Mouse (Mus musculus): ENCODE data around the gene Mbnl1. TPM values are rescaled to one million over a fixed set of nuclear protein-coding genes. Genes with fewer than 3 reads are reported as not detected.

Mbnl1 gene
- polyA plus RNA-seq, 1 experiment from 2014 or later, result 46.9 TPM

- H3K4me3 ChIP-seq, result no peak overlapping the region
- no peak for ATAC-seq (ENCODE audit: low FRiP score)
- peaks cover 5% of the 10 kb centered on the region; the same call in 1 of the 2 replicates for H3K4me1 ChIP-seq
- no peak overlapping the region for H3K4me2 ChIP-seq (replicated peaks)
- no peaks in the 10 kb centered on the region for H3K27me3 ChIP-seq
- no peak overlapping the region for H3K9ac ChIP-seq
- no peaks in the 10 kb centered on the region for H3K9me3 ChIP-seq (replicated peaks)
- WGBS, result 90% methylated on average over 3 of the region's 3 CpGs
- no peak overlapping the region for H3K27ac ChIP-seq
- H3K36me3 ChIP-seq, result no peaks in the 10 kb centered on the region
Observed at GRCm38 (mm10) chr3:60538214-60538971, 65.8 kb downstream of the Mbnl1 start.

- H3K4me2 ChIP-seq (replicated peaks), result no peak overlapping the region
- H3K36me3 ChIP-seq, result no peaks in the 10 kb centered on the region
- no peak overlapping the region for H3K9ac ChIP-seq
- no peaks in the 10 kb centered on the region for H3K9me3 ChIP-seq (replicated peaks)
- no peak overlapping the region for H3K27ac ChIP-seq
- H3K27me3 ChIP-seq, result no peaks in the 10 kb centered on the region
- H3K4me3 ChIP-seq, result no peak overlapping the region
- WGBS, result 88% methylated on average over 4 of the region's 4 CpGs
- H3K4me1 ChIP-seq, result no peaks in the 10 kb centered on the region
- ATAC-seq (ENCODE audit: low FRiP score), result no peak
Observed at GRCm38 (mm10) chr3:60541121-60541520, 68.5 kb downstream of the Mbnl1 start.

GRCm38 (mm10) chr3:60546196-60546595 lies 73.6 kb downstream of the Mbnl1 start:
- WGBS, result 79% methylated on average over 9 of the region's 9 CpGs
- no peak overlapping the region for H3K27ac ChIP-seq
- no peaks in the 10 kb centered on the region for H3K36me3 ChIP-seq
- no peak overlapping the region for H3K4me3 ChIP-seq
- H3K4me2 ChIP-seq (replicated peaks), result no peak overlapping the region
- no peak for ATAC-seq (ENCODE audit: low FRiP score)
- H3K27me3 ChIP-seq, result no peaks in the 10 kb centered on the region
- no peaks in the 10 kb centered on the region for H3K4me1 ChIP-seq
- H3K9me3 ChIP-seq (replicated peaks), result no peaks in the 10 kb centered on the region
- H3K9ac ChIP-seq, result no peak overlapping the region

- H3K9ac ChIP-seq, result no peak overlapping the region
- no peak overlapping the region for H3K27ac ChIP-seq
- H3K9me3 ChIP-seq (replicated peaks), result no peaks in the 10 kb centered on the region
- H3K27me3 ChIP-seq, result no peaks in the 10 kb centered on the region
- no peak for ATAC-seq (ENCODE audit: low FRiP score)
- 93% methylated on average over 4 of the region's 4 CpGs for WGBS
- no peaks in the 10 kb centered on the region for H3K36me3 ChIP-seq
- no peak overlapping the region for H3K4me2 ChIP-seq (replicated peaks)
- no peaks in the 10 kb centered on the region for H3K4me1 ChIP-seq
- H3K4me3 ChIP-seq, result no peak overlapping the region
Observed at GRCm38 (mm10) chr3:60546904-60547303, 74.3 kb downstream of the Mbnl1 start.

GRCm38 (mm10) chr3:60550492-60550891 lies 77.9 kb downstream of the Mbnl1 start:
- Histone ChIP-seq H3K36me3 (no peaks in the 10 kb centered on the region), H3K9ac (no peak overlapping the region), H3K27ac (no peak overlapping the region), H3K4me1 (no peaks in the 10 kb centered on the region), H3K27me3 (no peaks in the 10 kb centered on the region), H3K4me2 (replicated peaks) (no peak overlapping the region), H3K9me3 (replicated peaks) (no peaks in the 10 kb centered on the region), H3K4me3 (no peak overlapping the region)
- WGBS, result 54% methylated on average over 5 of the region's 5 CpGs
- no peak for ATAC-seq (ENCODE audit: low FRiP score)

GRCm38 (mm10) chr3:60551650-60552049 lies 79.0 kb downstream of the Mbnl1 start:
- Histone ChIP-seq H3K4me2 (replicated peaks) (no peak overlapping the region), H3K36me3 (no peaks in the 10 kb centered on the region), H3K4me3 (no peak overlapping the region), H3K9me3 (replicated peaks) (no peaks in the 10 kb centered on the region), H3K27ac (no peak overlapping the region), H3K4me1 (no peaks in the 10 kb centered on the region), H3K9ac (no peak overlapping the region), H3K27me3 (no peaks in the 10 kb centered on the region)
- WGBS, result 70% methylated on average over 3 of the region's 3 CpGs
- ATAC-seq (ENCODE audit: low FRiP score), result no peak

GRCm38 (mm10) chr3:60553011-60553410 lies 80.4 kb downstream of the Mbnl1 start:
- no peak overlapping the region for H3K27ac ChIP-seq
- H3K9me3 ChIP-seq (replicated peaks), result no peaks in the 10 kb centered on the region
- H3K36me3 ChIP-seq, result no peaks in the 10 kb centered on the region
- WGBS, result 81% methylated on average over 3 of the region's 3 CpGs
- H3K27me3 ChIP-seq, result no peaks in the 10 kb centered on the region
- H3K4me3 ChIP-seq, result no peak overlapping the region
- no peak overlapping the region for H3K4me2 ChIP-seq (replicated peaks)
- H3K4me1 ChIP-seq, result no peaks in the 10 kb centered on the region
- ATAC-seq (ENCODE audit: low FRiP score), result no peak
- no peak overlapping the region for H3K9ac ChIP-seq

- Histone ChIP-seq H3K36me3 (no peaks in the 10 kb centered on the region), H3K9ac (no peak overlapping the region), H3K27me3 (no peaks in the 10 kb centered on the region), H3K4me3 (no peak overlapping the region), H3K9me3 (replicated peaks) (no peaks in the 10 kb centered on the region), H3K4me1 (peaks cover 10% of the 10 kb centered on the region), H3K27ac (no peak overlapping the region), H3K4me2 (replicated peaks) (no peak overlapping the region)
- ATAC-seq (ENCODE audit: low FRiP score), result no peak
- 82% methylated on average over 3 of the region's 3 CpGs for WGBS
Observed at GRCm38 (mm10) chr3:60556596-60556995, 84.0 kb downstream of the Mbnl1 start.

GRCm38 (mm10) chr3:60558252-60558862 lies 85.7 kb downstream of the Mbnl1 start:
- Histone ChIP-seq H3K4me2 (replicated peaks) (no peak overlapping the region), H3K4me1 (peaks cover 14% of the 10 kb centered on the region), H3K27ac (no peak overlapping the region), H3K9ac (no peak overlapping the region), H3K9me3 (replicated peaks) (no peaks in the 10 kb centered on the region), H3K36me3 (no peaks in the 10 kb centered on the region), H3K27me3 (no peaks in the 10 kb centered on the region), H3K4me3 (no peak overlapping the region)
- WGBS, result 72% methylated on average over 7 of the region's 7 CpGs
- ATAC-seq (ENCODE audit: low FRiP score), result no peak

- WGBS, result 51% methylated on average over 2 of the region's 2 CpGs
- peak; percentile 81 for ATAC-seq (ENCODE audit: low FRiP score)
- Histone ChIP-seq H3K9ac (no peak overlapping the region), H3K9me3 (replicated peaks) (no peaks in the 10 kb centered on the region), H3K27ac (no peak overlapping the region), H3K4me1 (peaks cover 21% of the 10 kb centered on the region), H3K27me3 (no peaks in the 10 kb centered on the region), H3K4me3 (no peak overlapping the region), H3K36me3 (no peaks in the 10 kb centered on the region), H3K4me2 (replicated peaks) (no peak overlapping the region)
Observed at GRCm38 (mm10) chr3:60559762-60560161, 87.1 kb downstream of the Mbnl1 start.

- Histone ChIP-seq H3K4me3 (no peak overlapping the region), H3K9me3 (replicated peaks) (no peaks in the 10 kb centered on the region), H3K4me2 (replicated peaks) (no peak overlapping the region), H3K36me3 (no peaks in the 10 kb centered on the region), H3K27me3 (no peaks in the 10 kb centered on the region), H3K9ac (no peak overlapping the region), H3K27ac (no peak overlapping the region), H3K4me1 (peaks cover 32% of the 10 kb centered on the region)
- no peak for ATAC-seq (ENCODE audit: low FRiP score)
- WGBS, result 64% methylated on average over 10 of the region's 10 CpGs
Observed at GRCm38 (mm10) chr3:60563529-60564243, 91.1 kb downstream of the Mbnl1 start.

- no peak for ATAC-seq (ENCODE audit: low FRiP score)
- Histone ChIP-seq H3K4me3 (no peak overlapping the region), H3K27me3 (no peaks in the 10 kb centered on the region), H3K9me3 (replicated peaks) (no peaks in the 10 kb centered on the region), H3K27ac (no peak overlapping the region), H3K4me2 (replicated peaks) (no peak overlapping the region), H3K4me1 (peaks cover 34% of the 10 kb centered on the region), H3K36me3 (no peaks in the 10 kb centered on the region), H3K9ac (no peak overlapping the region)
- 54% methylated on average over 2 of the region's 2 CpGs for WGBS
Observed at GRCm38 (mm10) chr3:60564244-60564643, 91.6 kb downstream of the Mbnl1 start.
